Mouse (Mus musculus) liver, embryonic 16.5 days (tissue): ENCODE results near the gene Runx2. TPM values are rescaled to one million over a fixed set of nuclear protein-coding genes. Genes with fewer than 3 reads are reported as not detected.

ENCODE experiments used
- ATAC-seq: fragments of 200-750 bp; cut with Nextera tagmentation; 2 replicates; pipeline ENCODE4 v1.8.0; 2017; ENCODE audit warnings: low read depth, mild to moderate bottlenecking, moderate number of reproducible peaks, moderate library complexity
- H3K27ac ChIP-seq: fragments of 300-500 bp; sonication (generic); 2 replicates; pipeline ENCODE4 v1.5.1; 2014; ENCODE audit warnings: mild to moderate bottlenecking, low read length
- H3K27me3 ChIP-seq: fragments of 300-500 bp; sonication (generic); 2 replicates; pipeline ENCODE4 v1.6.1; 2014; ENCODE audit warnings: low read depth, low read length, mixed read lengths; ENCODE audit not compliant: control insufficient read depth, insufficient read depth
- H3K36me3 ChIP-seq: fragments of 300-500 bp; sonication (generic); 2 replicates; pipeline ENCODE4 v1.6.1; 2014; ENCODE audit warnings: mild to moderate bottlenecking; ENCODE audit not compliant: control insufficient read depth, insufficient read depth
- H3K4me1 ChIP-seq: fragments of 300-500 bp; sonication (generic); 2 replicates; pipeline ENCODE4 v1.6.1; 2014; ENCODE audit warnings: low read depth, low read length, mixed read lengths; ENCODE audit not compliant: control insufficient read depth
- H3K4me2 ChIP-seq: fragments of 300-500 bp; sonication (generic); 2 replicates; pipeline ENCODE4 v1.6.1; 2014; ENCODE audit warnings: low read depth, low read length, mixed read lengths
- H3K4me3 ChIP-seq: fragments of 300-500 bp; sonication (generic); 2 replicates; pipeline ENCODE4 v1.5.1; 2014; ENCODE audit warnings: low read depth, mild to moderate bottlenecking, low read length
- H3K9ac ChIP-seq: fragments of 300-500 bp; sonication (generic); 2 replicates; pipeline ENCODE4 v1.6.1; 2014; ENCODE audit warnings: low read depth, low read length
- H3K9me3 ChIP-seq: fragments of 300-500 bp; sonication (generic); replicated peaks from 2 replicates; pipeline ENCODE4 v1.6.1; 2016; ENCODE audit warnings: low read length; ENCODE audit not compliant: control insufficient read depth
- WGBS: fragments of 180-500 bp; shearing (Covaris S2); extraction: QIAGEN DNeasy Blood & Tissue Kit; methylation state at CpG from one replicate; pipeline ENCODE4 v1.1.7; 2014; ENCODE audit not compliant: insufficient replicate concordance; 5-methylcytosine and 5-hydroxymethylcytosine counted together
- polyA plus RNA-seq: library from polyadenylated mRNA; unstranded; fragments of >200 nt; fragmentation: Nextera tagmentation; extraction: Ambion mirVana; gene quantifications from 2 replicates; pipeline ENCODE4 v1.2.1, GENCODE M21; 2015

Gene Runx2
- polyA plus RNA-seq, 1 experiment from 2014 or later: 0.64 TPM

DNA sequence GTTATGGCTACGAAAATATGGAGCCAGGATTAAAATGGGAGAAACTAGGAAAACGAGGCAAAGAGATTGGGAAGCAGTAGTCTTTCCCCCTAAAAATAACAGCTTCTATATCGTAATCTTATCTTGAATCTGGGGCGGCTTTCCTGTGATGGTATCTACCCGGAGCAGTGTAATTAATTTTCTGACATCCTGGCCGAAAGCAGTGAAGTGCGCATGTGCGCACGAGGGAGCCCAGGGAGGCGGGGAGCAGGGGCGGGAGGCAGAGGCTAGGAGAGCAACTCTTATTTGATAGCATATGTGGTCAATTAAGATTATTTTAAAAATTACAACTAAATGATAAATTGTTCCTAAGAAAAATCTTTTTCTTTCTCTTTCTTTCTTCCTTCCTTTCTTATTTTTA, 195.9 kb downstream of the Runx2 start:
- no peak for ATAC-seq
- no peak overlapping the region for H3K9ac ChIP-seq
- H3K36me3 ChIP-seq: no peaks in the 10 kb centered on the region
- H3K4me2 ChIP-seq: no peak overlapping the region
- H3K27me3 ChIP-seq: no peaks in the 10 kb centered on the region
- no peak overlapping the region for H3K27ac ChIP-seq
- H3K4me1 ChIP-seq: no peaks in the 10 kb centered on the region
- 33% methylated on average over 11 of the region's 11 CpGs for WGBS
- no peak overlapping the region for H3K4me3 ChIP-seq
- H3K9me3 ChIP-seq: no peaks in the 10 kb centered on the region

DNA sequence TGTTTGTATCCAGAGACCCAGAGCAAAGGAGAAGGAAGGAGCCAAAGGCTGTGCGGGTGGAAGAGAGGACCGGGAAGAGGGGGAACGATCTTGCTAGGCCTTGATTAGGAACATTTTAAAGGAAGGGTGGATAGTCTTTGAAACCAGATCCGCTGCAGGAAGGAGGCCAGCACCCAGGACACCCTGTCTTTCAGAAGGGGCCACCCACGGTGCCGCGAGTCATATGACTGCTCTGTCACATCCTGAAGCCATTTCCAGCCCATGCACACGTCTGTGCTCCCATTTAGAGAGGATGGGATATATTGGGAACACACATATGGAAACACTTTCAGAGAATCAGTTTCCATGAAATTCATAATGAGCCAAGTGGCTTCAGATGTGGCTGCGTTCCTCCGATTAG, 196.4 kb downstream of the Runx2 start:
- 64% methylated on average over 10 of the region's 10 CpGs for WGBS
- ATAC-seq: no peak
- no peak overlapping the region for H3K4me2 ChIP-seq
- no peak overlapping the region for H3K27ac ChIP-seq
- H3K9me3 ChIP-seq: no peaks in the 10 kb centered on the region
- H3K9ac ChIP-seq: no peak overlapping the region
- no peaks in the 10 kb centered on the region for H3K4me1 ChIP-seq
- H3K4me3 ChIP-seq: no peak overlapping the region
- no peaks in the 10 kb centered on the region for H3K36me3 ChIP-seq
- H3K27me3 ChIP-seq: no peaks in the 10 kb centered on the region

DNA sequence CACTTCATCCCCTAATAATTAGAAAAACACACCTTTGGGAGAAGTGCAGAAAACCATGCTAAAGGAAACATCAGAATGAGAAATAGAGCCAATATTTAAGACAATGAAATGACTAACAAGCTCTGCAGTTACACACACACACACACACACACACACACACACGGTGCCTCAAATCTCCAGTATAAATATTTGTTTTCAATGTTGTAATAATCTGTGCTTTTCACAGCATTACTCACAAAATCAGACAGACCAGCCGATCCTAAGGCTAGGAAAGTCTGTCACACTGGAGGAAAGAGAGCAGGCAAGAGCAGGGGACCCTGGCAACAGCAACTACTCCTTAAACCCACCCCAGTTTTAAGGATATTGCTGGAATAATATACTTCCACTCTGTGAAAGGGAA, 196.9 kb downstream of the Runx2 start:
- Histone ChIP-seq H3K9ac (no peak overlapping the region), H3K27ac (no peak overlapping the region), H3K4me3 (no peak overlapping the region), H3K27me3 (no peaks in the 10 kb centered on the region), H3K36me3 (no peaks in the 10 kb centered on the region), H3K4me1 (no peaks in the 10 kb centered on the region), H3K9me3 (no peaks in the 10 kb centered on the region), H3K4me2 (no peak overlapping the region)
- no peak for ATAC-seq
- WGBS: 61% methylated on average over 2 of the region's 2 CpGs

DNA sequence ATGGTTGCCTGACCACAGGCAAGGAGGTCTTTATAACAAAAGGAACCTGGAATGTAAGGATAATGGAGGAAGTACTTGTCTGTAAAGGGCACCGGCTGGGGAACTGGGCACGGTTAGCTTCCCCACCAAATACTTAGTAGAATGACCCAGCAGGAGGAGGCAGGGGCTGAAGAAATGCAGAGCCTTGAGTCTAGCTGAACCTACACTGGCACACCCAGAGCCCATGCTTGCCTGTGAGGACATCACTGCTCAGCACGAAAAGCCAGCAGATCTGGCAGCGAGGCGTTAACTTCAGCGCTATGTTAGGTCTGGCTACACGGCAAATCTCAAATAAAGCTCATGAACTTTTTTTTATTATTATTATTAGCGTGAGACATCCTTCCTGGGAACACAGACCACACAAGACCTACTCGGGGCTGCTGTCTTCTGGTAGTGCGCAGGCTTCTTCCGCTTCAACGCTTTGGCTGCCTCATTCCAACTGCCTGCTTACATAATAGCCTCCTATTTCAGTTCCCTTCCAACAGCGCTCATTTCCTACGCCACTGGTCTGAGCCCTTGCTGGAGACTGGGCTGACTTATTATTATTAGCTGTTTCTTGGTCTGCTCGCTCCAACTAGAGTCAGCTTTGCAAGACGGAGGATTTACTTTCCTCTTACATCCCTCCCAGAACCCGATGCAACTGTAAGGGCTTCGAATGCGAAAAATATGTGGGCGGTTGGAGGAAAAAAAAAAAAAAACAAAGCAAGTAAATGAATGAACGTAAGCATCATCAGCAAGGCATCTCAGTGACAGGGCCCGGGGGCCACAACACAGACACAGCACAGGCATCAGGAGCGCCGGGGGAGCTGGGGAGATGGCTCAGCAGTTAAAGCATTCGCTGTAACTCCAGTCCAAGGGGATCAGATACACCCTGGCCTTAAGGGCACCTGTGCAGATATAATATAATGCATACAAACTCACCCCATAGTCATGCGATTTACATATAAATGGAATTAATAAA, 200.6 kb downstream of the Runx2 start:
- Histone ChIP-seq H3K4me1 (no peaks in the 10 kb centered on the region), H3K9me3 (no peaks in the 10 kb centered on the region), H3K27me3 (no peaks in the 10 kb centered on the region), H3K36me3 (no peaks in the 10 kb centered on the region), H3K9ac (no peak overlapping the region), H3K27ac (peak overlapping the region; percentile 25; the same call in 1 of the 2 replicates), H3K4me3 (no peak overlapping the region), H3K4me2 (no peak overlapping the region; the same call in 1 of the 2 replicates)
- WGBS: 28% methylated on average over 26 of the region's 26 CpGs
- ATAC-seq: peak; percentile 11; the same call in 1 of the 2 replicates

DNA sequence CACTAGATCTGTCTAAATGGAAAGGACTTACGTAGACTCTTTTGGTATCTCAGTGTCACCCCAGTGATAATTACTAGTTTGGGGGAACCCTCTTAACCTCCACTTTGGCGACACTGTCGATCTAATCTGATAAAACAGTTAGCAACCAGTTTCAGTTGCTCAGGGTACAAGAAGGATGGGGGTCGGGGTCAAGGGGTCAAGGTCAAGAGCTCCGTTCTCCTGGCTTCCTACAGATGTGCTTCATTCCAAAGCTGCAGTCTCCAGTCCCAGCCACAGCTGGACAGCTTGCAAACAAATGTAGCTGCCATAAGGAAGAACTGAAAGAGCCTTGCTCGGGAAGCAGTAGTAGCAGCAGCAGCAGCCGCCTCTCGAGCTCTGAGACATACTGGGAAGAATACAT, 202.0 kb downstream of the Runx2 start:
- WGBS: 52% methylated on average over 8 of the region's 8 CpGs

DNA sequence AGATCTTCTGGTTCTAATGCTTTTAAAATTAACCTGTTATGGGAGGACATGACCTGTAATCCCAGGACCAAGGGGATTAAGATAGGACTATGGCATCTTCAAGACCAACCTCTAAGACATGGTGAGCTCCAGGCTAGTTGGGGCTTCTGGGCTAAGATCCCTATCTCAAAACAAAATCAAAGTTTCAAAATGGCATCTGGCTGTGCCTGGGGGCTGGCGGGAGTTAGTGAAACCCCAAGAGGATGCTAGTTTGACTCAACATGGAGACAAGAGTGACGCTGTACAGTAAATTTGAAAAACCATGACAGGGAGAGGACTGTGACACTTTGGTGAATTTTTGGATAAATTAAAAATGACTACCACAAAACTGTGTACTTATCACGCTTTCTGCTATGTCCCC, 202.6 kb downstream of the Runx2 start:
- no peak for ATAC-seq
- no peak overlapping the region for H3K9ac ChIP-seq
- H3K27ac ChIP-seq: no peak overlapping the region
- H3K4me3 ChIP-seq: no peak overlapping the region
- no peaks in the 10 kb centered on the region for H3K9me3 ChIP-seq
- no peaks in the 10 kb centered on the region for H3K27me3 ChIP-seq
- no peaks in the 10 kb centered on the region for H3K36me3 ChIP-seq
- WGBS: 63% methylated on average over 3 of the region's 3 CpGs
- no peaks in the 10 kb centered on the region for H3K4me1 ChIP-seq
- no peak overlapping the region for H3K4me2 ChIP-seq

More for the DNA sequence above, 202.0 kb downstream of the Runx2 start:
- ATAC-seq: no peak
- no peaks in the 10 kb centered on the region for H3K4me1 ChIP-seq
- no peaks in the 10 kb centered on the region for H3K27me3 ChIP-seq
- H3K4me3 ChIP-seq: no peak overlapping the region
- no peak overlapping the region for H3K9ac ChIP-seq
- H3K36me3 ChIP-seq: no peaks in the 10 kb centered on the region
- no peaks in the 10 kb centered on the region for H3K9me3 ChIP-seq
- H3K4me2 ChIP-seq: no peak overlapping the region
- H3K27ac ChIP-seq: no peak overlapping the region

DNA sequence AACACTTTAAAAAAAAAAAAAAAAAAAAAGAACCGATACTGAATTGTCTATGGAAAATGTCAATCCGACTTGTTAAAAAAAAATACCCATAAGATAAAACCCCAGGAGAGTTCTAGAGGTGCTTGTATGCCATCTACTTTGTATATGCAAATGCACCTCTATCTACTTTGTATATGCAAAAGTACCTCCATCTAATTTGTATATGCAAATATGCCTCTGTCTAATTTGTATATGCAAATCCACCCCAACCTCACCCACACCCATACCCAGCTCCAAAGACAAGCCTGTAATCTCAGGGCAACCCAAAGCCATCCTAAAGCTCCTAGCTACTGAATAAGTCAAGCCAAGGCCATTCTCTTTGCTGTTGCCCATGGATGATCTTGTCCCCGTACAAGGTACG, 203.1 kb downstream of the Runx2 start:
- Histone ChIP-seq H3K4me2 (no peak overlapping the region), H3K27me3 (no peaks in the 10 kb centered on the region), H3K4me1 (no peaks in the 10 kb centered on the region), H3K9me3 (no peaks in the 10 kb centered on the region), H3K9ac (no peak overlapping the region), H3K4me3 (no peak overlapping the region), H3K36me3 (no peaks in the 10 kb centered on the region), H3K27ac (no peak overlapping the region)
- 72% methylated on average over 4 of the region's 4 CpGs for WGBS
- ATAC-seq: no peak

DNA sequence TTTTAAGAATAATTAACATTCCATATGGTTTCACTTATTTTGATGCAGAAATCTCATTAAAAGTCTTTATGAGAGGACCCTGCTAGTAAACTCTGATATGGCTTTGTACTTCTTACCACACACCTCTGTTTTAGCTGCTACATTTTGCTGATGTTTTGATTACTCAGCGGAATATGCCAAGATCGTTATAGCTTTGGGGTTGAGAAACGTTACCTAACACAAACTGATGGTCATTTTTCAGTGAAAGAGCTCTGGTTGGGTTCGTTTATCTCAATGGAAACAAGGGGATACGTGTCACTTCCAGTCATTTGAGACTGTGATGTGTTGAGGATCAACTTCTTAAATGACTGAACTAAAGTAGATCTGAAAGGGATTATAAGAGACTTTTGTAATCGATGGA, 203.8 kb downstream of the Runx2 start:
- H3K4me1 ChIP-seq: no peaks in the 10 kb centered on the region
- H3K36me3 ChIP-seq: no peaks in the 10 kb centered on the region
- no peak overlapping the region for H3K4me2 ChIP-seq
- H3K4me3 ChIP-seq: no peak overlapping the region
- H3K9ac ChIP-seq: no peak overlapping the region
- H3K27ac ChIP-seq: no peak overlapping the region
- 56% methylated on average over 6 of the region's 6 CpGs for WGBS
- no peaks in the 10 kb centered on the region for H3K27me3 ChIP-seq
- no peak for ATAC-seq
- H3K9me3 ChIP-seq: no peaks in the 10 kb centered on the region

DNA sequence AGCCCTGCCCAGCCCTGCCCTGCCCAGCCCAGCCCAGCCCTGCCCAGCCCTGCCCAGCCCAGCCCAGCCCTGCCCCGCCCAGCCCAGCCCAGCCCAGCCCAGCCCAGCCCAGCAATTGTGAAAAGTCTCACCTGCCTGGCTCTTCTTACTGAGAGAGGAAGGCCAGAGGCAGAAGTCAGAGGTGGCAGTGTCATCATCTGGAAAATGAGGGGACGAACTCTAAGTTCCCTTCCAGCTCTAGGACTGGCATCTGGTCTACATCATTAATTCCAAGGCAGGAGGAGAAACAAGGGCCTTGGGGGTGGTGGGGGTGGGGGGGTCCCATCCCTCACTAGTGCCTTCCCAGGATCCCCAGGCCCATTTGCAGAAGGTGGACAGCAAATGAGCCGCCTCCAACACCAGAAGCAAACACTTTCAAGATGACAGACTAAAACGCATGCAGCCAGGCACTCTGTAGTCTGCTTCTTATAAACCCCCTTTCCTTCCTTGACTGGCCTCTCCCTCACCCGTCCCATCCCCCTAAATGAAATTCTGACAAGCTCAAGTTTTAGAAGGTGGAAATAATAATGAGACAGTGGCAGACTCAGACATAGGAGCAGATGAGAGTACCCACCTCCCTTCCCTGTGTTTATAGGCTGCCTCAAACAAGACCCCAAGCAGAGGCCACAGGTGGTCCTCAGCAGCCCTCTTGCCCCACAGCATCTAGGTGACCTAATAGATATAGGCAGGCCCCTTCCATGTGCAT, 204.5 kb downstream of the Runx2 start:
- WGBS: 47% methylated on average over 4 of the region's 5 CpGs
- no peak for ATAC-seq
- H3K4me1 ChIP-seq: no peaks in the 10 kb centered on the region
- no peaks in the 10 kb centered on the region for H3K27me3 ChIP-seq
- no peak overlapping the region for H3K27ac ChIP-seq
- no peak overlapping the region for H3K9ac ChIP-seq
- no peak overlapping the region for H3K4me2 ChIP-seq
- H3K4me3 ChIP-seq: no peak overlapping the region
- H3K9me3 ChIP-seq: no peaks in the 10 kb centered on the region
- no peaks in the 10 kb centered on the region for H3K36me3 ChIP-seq
